Mouse (Mus musculus) thymus, adult 18-20 months (tissue): Measurements from ENCODE around the gene Ano10.

Source experiments
- DNase-seq, 2 experiments: peaks; one replicate each; pipeline ENCODE4 v3.0.0; 2022; ENCODE audit warnings: mixed read lengths in 2 of 2

Gene Ano10

DNA sequence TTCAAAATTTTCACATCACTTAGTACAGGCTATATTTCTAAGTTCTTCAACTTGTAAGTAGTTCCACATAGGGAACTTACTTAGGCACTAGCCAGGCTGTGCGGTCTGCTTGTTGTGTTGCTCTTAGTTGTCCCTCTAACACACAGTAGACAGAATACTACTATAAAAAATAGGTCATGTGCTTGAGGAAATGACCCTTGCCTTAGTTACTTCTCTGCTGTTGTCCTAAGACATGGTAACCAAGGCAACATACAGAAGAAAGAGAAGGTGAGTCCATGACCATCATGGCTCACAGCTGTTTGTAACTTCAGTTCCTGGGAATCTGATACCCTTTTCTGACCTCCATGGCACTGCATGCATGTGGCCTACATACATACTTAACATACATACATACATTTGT lies 139.0 kb downstream of the Ano10 start:
- DNase-seq: no peak

DNA sequence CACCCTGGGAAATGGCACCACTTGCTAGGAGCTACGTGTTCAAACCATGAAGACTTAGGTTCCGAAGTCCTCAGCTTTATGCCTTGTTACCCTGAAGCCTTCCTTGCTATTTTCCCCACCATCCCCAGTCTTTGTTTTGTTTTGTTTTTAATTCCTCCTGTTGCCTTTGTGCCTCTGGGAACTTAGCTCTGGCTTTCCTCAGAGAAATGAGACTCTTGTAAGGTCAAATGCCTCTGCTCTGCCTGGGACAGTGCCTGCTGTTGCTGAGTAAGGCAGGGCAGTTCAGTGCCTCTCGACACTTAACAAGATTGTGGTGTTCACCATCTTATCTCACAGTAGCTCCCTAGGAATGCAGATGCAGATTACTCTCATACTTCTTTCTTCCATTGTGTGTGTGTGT lies 140.8 kb downstream of the Ano10 start:
- no peak for DNase-seq

DNA sequence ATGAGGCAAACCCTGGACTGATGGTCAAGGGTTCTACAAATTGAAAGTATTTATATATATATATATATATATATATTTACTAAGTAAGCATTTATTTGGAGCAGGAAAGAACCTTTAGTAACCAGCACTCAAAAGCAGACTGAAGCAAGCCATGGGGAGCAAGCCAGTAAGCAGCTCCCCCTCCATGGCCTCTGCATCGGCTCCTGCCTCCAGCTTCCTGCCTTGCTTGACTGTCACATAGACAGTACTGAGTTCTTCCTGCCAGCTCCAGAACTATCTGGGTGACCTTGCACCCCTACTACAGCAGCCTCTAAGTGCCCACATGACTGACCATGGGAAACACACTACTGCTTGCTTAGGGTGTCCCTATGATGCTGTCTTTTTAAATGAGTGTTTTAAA lies 141.7 kb downstream of the Ano10 start:
- DNase-seq: no peak

DNA sequence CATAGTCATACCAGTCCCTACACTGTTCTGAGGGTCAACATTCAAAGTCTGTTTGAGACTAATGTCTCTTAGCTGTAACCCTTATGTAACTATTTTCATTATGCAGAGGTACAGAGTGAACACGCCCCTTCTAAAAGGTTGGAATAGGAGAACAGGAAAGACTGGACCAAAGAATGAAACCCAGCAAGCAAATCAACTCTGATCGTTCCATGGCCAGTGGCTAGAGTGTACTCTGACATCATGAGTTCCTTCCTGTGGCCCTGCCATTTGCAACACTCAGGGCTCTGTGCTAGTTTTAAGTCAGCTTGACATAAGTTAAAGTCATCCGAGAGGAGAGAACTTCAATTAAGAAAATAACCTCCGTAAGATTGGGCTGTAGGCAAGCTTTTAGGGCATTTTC lies 142.2 kb downstream of the Ano10 start:
- DNase-seq: no peak

DNA sequence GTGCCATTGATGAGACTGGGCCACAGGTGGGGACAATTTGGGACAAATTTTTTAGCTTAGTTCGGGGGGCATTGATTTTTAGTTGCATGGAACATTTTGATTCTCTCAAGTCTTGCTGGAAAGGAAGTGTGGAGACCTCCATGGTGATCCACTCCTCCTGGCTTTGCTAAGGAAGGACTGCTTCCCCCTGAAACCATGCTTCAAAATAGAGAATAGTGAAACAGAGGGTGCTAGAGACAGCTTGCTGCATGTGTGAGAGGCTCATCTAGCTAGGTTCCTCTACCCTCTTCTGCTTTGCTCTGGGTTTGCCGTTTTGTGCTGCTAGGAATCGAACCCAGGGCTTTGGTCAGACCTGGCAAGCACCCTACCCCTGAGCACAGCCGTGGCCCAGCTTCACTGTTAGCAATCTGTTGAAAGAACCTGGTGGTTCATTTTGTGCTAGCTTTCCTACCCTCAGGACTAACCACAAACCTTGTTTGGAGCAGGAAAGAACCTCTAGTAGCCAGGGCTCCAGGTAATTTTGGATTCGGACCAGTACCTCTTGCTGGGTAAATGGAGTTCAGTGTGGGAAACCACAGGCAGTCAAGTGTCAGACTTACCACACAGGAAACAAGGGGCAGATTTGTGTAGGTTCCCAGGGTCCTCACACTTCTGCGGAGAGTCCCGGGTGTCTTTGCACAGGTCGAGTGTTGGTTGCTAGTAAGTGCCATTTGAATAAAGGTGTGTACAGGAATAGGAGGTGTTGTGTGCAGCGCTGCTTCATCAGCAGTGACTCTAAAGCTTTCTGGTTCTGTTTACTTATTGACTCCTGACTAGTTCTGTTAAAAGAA lies 144.0 kb downstream of the Ano10 start:
- no peak for DNase-seq

DNA sequence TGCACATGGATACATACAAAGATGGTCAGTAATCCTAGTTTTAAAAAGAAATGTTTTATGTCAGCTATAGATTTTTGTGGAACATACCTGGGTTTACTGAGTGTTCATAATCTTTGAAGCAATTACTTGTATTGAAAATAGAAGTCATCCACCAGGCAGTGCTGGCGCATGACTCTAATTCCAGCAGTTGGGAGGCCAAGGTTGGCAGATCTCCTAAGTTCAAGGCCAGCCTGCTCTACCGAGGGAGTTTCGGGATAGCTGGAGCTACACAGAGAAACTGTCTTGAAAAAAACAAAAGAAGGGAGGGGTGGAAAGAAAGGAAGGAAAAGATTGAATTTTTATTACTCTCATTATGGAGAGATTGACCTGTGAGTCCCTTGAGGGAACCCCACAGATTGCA lies 145.9 kb downstream of the Ano10 start:
- DNase-seq: no peak

DNA sequence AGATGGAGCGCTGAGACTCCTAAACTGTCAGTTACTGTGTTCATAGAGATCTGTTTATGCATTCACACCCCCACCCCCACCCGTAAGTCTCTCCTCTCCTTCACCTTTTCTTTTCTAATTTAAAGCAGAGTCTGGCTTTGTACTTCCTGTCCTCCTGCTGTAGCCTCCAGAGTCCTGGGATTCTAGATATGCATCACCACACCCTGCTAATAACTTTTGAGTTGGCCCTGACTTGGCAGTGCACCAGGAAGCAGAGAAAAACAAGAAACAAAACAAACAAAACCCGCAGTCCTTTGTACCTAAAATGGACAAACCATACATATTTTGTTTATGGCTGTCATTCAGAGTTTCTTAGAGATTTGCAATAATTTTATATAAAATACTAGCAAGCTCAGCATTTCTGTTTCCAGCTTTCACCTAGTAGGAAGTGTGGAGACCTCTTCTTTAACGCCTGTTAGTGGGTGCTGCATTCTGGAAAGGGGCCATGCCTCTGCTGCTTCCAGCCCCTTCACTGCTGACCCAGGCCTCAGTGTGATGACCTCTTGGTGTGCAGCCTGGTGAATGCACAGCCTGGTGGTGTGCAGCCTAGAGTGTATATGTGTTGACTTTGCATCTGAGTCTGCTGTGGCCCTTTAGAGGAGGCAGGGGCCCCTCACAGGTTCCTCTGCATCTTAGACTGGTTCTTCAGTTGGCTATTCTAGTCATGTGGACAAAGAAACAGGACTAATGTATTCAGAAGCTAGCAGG lies 147.9 kb downstream of the Ano10 start:
- DNase-seq: no peak

DNA sequence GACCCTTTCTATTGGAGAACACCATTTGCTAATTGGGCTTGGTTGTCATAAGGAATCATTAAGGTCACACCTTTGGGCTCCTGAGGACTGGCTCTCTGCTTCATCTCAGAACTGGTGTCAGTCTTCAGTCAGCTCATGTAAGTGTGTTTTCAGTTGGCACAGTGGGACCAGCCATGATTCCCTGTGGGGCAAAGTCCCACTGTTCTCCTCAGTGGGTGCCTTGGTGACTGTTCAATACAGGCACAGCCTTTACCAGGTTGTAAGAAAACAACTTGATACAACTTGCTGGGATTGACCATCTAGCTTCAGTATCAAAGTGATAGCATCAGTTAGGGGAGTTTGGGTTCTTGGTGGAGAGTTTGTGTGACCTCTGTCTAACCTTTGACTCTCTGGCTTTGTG lies 148.5 kb downstream of the Ano10 start:
- no peak for DNase-seq

DNA sequence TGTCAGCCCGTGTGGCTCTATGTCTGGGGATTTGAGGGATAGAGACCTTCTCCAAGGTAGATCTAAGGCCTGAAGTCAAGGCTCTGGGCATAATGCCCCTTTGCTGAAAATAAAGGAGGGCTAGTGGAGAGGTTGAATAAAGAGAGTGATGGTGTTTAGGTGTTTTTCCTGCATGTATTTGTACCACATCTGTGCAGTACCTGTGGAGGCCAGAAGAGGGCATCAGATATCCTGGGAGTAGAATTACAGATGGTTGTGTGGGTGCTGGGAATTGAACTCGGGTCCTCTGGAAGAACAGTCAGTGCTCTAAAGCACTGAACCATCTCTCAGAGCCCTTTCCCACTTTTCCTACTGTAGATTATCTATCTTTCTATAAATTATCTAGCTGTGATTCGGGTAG lies 149.4 kb downstream of the Ano10 start:
- no peak for DNase-seq

DNA sequence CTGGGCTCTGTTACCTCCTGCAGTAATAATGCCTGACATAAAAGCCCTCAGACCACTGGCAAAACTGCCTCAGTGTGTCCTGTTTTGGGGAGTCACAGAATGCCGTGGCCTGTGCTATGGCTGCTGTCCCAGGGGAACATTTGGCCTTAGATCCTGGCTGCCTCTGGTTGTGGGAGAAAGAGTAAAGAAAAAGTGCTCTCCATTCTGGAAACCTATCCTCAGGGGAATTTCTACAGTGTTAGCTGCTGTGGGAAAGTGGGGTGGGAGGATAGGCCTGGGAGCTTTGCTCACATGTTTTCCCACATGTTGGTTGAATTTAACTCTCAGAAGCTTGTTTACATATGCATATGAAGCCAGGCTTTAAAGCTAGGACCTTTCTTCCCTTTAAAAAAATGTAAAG lies 151.0 kb downstream of the Ano10 start:
- no peak for DNase-seq

DNA sequence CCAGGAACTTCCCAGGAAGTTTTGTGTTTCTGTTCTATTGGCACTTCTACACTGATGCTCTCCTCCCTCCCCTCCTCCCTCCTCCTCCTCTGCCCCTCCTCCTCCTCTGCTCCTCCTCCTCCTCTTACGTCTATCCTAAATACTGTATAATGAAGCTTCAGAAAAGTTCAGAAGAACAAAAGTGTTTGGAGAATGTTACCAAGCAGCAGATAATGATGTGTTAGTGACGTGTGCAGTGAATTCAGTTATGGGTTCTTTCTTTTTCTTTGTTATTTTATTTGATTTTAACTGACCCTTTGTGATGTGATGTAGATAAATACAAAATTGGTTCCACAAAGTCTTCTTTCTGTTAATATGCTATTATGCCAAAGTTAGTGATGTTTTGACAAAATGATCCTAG lies 155.0 kb downstream of the Ano10 start:
- DNase-seq: no peak

DNA sequence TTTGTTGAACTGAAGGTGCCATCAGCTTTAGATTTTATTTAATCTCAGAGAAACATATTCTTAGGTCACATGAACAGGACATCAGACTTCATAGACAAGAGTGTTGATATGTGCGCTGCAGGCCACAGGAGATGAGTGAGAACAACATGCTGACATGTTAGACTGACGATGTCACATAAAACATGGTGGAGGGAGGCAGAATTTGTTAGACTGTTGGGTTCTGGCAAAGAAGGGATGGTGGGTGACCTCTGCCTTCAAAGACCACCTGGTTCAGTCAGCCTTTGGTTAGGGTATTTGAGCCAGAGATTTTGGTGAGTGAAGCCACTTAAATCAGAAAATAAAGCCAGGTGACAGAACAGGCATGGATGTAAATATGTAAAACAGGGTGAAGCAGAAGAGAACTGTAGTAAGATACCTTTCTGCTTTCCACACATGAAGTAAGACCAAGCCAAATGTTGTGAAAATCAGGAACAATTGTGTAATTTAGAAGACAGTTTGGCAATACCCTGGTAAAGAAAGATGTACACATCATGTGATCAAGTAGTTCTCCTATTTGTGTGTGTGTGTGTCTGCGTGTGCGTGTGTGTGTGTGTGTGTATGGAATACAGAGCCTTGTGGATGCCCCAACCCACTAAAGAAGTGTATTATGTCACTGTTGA lies 155.7 kb downstream of the Ano10 start:
- DNase-seq: no peak

DNA sequence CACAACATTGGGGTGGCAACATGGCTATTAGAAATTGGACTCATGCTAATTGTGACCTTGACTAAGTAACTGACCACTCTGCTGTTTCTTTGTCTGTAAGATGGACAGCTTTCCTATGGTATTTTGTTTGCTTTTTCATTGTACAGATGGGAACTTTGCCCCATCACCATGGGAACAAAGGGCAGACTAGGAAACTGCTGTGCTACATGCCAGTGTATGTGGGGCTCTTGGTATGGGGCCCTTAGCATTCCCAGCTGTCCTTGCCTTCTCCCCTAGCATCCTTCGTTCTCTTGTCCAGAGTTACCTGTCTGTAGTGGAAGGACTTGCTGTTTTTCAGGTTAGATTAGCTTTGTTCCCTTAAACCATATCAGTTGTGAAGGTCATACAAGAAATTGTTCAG lies 156.3 kb downstream of the Ano10 start:
- DNase-seq: no peak

DNA sequence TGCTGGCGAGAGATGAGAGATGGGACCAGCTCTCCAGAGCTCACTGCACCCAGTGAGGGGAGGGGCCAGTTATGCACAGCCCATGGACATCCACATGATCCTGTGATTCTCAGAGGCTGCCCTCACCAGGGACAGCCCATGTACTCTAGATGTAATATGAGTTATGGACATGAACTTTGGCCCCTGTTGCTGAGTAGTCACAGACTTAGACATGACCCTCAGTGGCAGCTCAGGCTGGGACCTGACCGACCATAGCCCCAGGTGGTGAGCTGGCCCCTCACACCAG lies 158.4 kb downstream of the Ano10 start:
- DNase-seq: no peak

DNA sequence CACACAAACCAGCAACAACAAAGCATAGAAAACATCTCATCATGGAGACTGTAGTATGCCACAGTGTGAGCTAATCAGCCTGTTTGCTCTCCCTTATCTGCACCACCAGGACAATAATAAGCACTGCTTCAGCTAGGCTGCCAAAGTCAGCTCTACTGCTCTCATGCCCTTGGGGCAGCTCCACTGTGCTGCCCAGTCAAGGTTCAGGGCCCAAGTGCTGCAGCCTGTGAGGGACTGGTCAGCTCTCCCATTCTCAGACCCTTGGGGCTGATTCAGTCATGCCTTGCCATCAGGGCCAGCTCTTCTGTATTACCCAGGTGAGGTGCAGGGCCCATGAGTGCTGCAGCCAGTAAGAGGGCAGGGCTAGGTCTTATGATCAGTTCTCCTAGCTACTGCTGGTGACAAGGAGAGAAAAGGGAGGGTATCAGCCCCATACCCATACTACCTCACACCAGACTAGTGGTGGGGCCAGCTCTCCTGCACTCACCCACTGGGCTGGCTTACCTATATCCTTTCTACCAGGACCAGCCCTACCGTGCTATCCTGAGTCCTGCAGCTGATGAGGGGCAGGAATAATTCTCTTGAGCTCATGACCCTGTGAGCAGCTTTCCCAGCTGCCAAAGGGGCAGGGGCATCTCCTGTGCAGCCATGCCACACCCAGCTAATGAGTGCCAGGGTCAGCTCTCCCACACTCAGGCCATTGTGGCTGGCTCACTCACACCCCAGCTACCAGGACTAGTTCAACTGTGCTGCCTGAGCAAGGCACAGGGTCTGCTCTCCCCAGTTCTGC lies 158.9 kb downstream of the Ano10 start:
- no peak for DNase-seq

DNA sequence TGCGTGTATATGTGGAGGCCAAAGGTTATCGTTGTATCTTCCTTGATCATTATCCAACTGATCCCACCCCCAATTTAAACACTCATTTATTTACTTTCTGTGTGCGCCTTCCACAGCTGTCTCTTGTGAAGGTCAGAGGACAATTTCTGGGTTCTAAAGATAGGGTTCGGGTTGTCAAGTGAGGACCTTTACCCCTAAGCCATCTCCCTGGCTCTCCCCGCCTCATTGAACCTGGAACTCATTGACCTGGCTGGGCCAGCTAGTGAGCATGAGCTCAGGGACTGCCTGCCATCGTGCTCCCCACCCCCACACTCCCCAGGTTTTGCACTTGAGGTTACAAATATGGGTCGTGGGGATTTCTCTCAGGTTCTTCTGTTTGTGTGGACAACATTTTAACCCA lies 162.1 kb downstream of the Ano10 start:
- no peak for DNase-seq

DNA sequence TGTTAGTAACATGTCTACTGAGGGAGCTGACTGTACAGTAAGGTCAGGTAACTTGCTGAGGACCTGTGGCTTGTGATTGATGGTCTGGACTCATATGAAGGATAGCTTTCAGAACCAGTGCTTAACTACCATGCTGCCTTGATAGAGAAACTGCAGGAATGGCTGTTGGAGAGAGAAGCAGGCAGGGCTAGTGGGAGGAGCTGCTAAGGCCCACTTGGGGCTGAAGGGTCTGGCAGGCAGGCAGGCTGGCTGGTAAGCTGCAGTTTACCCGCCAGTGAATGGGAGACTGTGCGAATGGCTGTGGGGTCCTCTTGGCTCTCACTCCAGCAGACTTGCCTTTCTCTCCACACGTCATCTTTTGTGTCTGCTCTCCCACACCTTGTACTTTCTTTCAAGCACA lies 163.6 kb downstream of the Ano10 start:
- no peak for DNase-seq

DNA sequence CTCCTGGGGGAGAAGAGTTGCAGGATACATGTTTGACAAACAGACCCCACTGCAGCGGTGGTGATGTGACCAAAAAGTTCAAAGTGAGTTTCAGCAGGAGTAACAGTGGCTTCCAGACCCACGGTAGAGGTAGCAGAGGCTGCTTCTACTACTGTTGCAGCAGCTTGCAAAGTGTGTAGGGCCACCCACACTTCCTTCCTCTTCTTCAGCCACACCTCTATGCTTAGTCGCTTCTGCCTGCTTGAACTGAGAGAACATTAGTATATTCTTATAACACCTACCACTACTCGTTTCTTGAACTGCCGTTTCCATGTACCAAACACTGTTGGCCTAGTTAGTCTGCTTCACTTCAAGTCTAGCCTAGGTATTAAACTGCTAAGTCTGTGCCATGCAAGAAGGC lies 165.5 kb downstream of the Ano10 start:
- peak; percentile 30 to 52 for DNase-seq

DNA sequence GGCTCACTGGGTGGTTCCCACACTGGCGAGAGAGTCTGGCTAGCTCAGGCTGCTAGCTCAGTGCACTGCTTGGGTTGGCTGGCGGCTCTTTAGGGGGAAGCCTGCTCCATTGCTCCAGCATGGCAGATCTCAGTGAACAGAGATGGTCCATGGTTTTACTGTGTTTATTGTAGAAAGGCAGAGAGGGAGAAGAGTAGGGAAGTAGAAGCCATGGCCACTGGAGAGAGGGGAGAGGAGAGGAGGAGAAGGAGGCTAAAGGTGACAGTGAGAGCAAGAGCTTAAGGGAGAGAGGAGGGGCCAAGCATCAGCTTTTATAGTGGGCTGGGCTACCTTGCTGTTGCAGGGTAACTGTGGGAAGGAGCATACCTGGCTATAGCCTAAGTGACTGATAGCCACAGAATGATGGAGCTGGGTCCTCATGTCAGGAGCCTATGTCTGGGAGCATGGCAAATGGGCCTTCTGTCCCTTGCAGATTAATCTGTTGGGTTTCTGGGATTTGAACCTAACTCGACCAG lies 166.9 kb downstream of the Ano10 start:
- no peak for DNase-seq

DNA sequence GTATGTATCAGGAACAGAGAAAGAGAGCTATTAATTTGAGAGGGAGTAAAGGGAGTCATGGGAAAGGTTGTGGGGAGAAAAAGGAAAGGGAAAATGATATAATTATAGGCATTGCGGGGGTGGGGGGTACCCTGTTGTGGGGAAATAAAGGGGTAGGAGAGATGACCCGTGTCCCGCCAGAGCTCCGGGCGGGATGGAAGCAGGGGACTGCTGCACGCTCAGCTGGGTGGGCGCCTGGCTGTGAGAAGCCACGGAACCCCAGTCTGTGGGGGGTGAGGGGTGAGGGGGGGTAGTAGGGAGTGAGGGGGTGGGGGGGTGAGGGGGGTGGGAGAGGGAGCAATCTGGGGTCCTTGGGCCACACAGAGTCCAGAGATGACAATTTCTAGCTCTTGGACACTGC lies 167.4 kb downstream of the Ano10 start:
- no peak for DNase-seq
